Mouse (Mus musculus): ENCODE data around the gene Ccdc97.

Gene Ccdc97

GRCm38 (mm10) chr7:25666381-25666780, 52.5 kb downstream of the Ccdc97 start:
- no peak for DNase-seq (ENCODE audit: low spot score)

Measured in urinary bladder, postnatal 10 days (tissue).